Mouse (Mus musculus) MN1 (cell line): Measurements from ENCODE around the gene Prss30.

Source experiments
- DNase-seq: peaks from one replicate; pipeline ENCODE4 v3.0.0-alpha.2; 2016; ENCODE audit warnings: low spot score

The Prss30 gene

GRCm38 (mm10) chr17:23980297-23980909, at the start of gene Prss30:
Gene Prss30 (minus strand): TSS chr17:23980566.
- DNase-seq, result no peak

- DNase-seq, result no peak
Observed at GRCm38 (mm10) chr17:24029477-24029876, 49.1 kb upstream of the Prss30 start.

DNA sequence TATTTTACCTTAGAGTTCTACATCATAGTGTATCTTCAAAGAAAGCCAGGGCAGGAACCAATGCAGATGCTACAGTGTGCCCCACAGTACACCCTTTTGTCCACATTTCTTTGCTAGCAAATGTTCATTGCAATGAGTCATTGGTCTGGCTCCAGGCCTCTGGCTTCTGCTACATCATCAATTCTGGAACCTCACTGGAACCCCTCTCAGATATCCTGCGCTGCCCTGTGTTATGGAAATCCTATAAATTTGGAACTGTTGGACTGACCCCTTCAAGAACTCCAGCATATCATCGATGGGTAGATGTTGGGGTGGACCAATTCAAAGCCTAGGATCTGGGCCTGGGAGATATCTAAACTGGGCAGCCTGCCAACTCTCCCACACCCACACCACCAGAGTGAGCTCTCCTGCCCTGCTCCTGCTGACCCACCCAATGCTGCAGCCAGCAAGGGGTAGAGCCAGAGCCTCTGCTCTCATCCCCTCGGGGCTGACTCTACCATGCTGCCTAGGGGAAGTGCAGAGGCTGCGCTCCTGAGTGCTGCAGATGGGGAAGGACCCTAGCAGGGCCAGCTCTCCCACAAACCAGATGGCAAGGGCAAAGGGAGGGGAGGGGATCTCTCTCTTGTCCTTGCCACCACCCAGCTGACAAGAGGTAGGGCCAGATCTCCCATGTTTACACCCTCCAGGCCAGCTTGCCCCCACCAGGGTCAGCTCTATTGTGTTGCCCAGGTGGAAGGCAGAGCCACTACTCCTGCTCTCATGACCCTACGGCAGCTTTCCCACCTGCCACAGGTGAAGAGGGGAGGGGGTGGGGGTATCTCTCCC, 41.2 kb upstream of the Prss30 start:
- peak; percentile 13 for DNase-seq

- no peak for DNase-seq
Observed at GRCm38 (mm10) chr17:24020696-24021095, 40.3 kb upstream of the Prss30 start.

GRCm38 (mm10) chr17:24015727-24016126, 35.4 kb upstream of the Prss30 start:
- DNase-seq, result peak; percentile 46

DNA sequence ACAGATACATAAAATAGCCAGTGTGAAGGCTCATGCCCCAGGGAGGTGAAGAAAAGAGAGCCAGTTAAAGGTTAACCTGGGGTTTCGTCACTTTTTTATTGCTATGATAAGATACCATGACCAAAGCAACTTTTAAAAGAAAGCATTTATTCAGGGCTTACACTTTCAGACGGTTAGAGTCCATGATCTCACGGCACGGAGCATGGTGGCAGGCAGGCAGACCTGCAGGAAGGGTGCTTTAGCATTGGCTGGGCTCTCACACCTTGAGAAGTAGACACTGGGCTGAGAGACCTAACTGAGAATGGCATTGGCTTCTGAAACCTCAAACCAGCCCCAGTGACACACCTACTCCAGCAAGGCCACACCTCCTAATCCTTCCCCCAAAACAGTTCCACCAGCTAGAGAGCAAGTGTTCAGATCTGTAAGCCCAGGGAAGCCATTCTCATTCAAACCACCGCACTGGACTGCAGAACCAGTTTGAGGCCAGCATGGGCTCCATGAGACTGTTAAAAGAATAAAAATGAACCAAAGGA, 34.1 kb upstream of the Prss30 start:
- DNase-seq, result no peak

- DNase-seq, result peak; percentile 13
Observed at GRCm38 (mm10) chr17:24012921-24013320, 32.6 kb upstream of the Prss30 start.

DNA sequence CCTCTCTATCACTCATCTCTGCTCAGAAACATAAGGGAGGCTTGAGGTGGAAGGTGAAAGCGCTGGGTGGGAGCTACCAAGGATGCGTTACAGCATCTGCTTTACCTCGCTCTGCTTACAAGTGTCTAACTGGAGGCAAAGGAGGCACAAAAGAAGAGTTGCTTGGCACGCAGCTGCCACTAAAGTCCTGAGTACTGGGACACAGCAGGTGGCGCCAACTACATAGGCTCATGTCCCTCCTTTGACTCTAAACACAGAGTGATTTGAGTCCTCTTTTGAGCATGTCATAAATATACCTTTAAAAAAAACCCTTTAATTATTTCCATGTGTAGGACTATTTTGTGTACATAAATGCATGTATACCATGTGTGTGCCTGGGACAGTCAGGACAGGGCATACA, 29.3 kb upstream of the Prss30 start:
- no peak for DNase-seq

DNA sequence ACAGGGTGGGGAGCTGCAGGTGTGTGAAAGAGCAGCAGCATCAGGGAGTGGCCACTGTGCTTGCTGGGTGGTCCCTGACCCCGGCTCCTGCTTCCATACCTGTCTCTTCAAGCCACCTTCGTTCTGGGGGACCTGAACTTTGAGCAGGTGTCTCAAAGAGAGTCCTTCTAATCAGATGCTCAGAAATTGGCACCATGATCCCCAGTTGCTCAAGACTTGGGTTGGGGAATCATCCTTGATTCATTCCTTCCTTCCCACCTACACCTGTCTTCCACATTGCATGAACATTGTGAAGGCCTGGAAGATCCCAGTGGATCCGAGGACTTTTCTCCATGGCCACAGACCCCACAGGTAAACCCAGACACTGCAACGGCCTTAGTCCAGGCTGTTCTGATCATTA, 27.7 kb upstream of the Prss30 start:
- DNase-seq, result no peak

- DNase-seq, result no peak
Observed at GRCm38 (mm10) chr17:24007391-24007790, 27.0 kb upstream of the Prss30 start.

DNA sequence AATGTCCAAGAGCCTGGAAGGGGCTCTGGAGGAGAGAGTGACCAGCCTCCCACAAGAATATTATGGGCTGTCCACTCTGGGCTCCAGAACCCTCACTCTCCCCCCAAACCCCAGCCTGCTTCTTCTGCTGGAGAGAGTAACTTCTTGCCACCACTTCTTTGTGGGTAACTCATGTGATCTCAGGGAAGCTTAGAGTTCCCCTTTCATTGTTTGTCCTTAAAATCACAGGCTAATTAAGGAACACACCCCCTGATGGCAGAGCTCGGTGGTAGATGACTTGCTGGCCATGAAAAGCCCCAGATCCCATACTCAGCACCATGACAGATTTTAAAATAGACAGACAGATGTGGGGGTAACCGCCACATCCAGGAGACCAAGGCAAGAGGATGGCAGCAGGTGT, 26.6 kb upstream of the Prss30 start:
- DNase-seq, result no peak

- DNase-seq, result no peak
Observed at GRCm38 (mm10) chr17:24005049-24005448, 24.7 kb upstream of the Prss30 start.

DNA sequence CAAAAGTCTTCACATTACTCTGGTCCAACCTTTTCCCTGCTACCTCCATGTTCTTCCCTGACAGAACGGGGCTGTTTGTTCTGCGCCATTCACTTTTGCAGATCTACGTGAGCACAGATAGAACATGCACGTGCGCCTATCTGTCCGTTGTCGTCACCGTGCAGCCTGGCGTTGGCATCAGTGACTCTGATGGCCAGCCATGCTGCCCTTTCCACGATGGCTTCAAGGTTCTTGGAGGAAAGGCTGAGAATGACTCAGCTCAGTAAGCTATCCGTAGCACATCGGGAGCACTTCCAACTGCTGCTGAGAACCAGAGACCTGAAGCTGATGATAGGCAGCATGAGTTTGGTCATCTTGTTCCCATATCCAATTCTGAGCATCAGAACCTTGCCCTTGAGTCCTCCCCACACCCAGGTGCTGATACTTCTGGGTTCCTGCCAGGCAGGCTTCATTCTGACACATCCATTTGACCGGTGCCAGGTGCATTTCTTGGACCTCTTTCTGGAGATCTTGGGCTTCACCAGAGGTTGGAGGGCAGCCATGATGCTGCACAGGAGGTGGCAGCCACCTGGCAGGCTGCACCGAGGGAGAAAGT, 23.8 kb upstream of the Prss30 start:
- no peak for DNase-seq

DNA sequence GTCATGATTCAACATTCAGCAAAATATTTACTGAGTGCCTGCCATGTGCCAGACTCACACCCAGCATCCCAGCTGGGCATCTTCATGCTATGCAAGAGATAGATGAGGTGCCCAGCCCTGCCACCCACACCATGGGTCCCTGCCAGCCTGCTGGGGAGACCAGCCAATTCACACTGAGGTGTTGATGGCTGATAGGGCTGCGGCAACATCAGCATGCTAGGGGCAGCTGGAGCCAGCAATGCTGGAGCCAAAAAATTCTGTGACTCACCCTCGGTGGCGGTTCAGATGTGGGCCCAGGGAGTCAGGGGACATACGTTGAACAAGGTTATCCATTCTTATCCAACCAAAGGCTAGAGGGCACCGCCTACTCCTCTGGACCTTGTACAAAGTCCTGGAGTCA, 20.0 kb upstream of the Prss30 start:
- DNase-seq, result peak; percentile 43

GRCm38 (mm10) chr17:23998383-23998782, 18.0 kb upstream of the Prss30 start:
- DNase-seq, result no peak

- no peak for DNase-seq
Observed at GRCm38 (mm10) chr17:23997901-23998300, 17.5 kb upstream of the Prss30 start, which contains the start of gene Prss22. Gene Prss22 (minus strand): TSS chr17:23998100.

- DNase-seq, result peak; percentile 32
Observed at GRCm38 (mm10) chr17:23995421-23995820, 15.1 kb upstream of the Prss30 start.

DNA sequence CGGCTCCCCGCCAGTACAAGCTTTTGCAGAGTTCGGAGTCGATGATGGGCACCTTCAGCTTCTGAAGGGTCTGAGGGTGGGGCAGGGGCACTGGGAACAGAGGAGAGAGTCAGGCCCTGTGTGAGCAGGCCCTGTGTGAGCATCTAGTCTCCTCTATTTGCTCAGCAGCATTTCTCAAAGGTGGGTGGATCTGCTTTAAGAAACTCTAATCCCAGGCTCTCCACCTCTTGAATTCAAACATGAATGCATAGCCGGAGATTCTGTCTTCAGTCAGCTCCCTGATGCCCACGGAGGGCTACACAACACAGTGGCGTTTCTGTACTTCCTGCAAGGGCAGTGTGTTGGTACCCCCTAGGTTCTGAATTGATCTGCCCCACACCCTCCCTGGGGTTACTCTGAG, 14.3 kb upstream of the Prss30 start:
- no peak for DNase-seq

DNA sequence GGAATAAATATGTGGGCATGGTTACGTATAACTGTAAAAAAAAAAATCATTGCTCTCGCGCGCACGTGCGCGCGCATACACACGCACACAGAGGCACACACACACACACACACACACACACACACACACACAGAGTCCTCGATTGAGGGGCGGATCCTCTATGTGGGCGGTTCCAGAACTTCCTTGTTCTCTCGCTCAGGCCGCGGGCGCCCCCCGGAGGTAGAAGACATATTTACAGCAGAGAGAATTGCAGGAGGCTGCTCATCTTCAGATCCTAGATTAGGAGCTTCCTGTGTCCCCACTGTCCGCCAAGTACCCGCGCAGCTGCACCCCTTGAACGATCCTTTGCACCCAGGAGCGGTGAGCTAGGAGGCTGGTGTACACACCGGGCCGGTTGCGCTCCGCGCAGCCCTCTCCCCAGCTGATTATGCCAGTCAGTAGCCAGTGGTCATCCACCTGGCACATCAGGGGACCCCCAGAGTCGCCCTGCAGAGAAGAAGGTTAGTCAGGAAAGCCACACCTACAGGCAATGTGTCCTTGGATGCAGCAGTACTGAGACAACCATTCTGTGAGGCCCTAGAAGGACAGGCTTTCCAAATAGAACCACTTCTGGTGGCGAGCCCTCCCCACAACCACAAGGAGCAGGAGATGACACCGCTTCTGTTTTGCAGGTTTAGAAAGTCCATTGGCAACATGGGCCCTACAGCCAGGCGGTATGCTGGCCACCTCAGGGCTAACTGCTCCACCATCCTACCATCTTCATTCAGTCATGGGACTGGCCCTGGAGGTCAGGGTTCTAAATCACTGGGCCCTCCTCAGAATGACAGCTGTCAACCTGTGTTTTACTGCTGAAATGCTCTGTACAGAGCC, 13.4 kb upstream of the Prss30 start:
- no peak for DNase-seq

GRCm38 (mm10) chr17:23992789-23993553, 12.6 kb upstream of the Prss30 start:
- DNase-seq, result no peak

DNA sequence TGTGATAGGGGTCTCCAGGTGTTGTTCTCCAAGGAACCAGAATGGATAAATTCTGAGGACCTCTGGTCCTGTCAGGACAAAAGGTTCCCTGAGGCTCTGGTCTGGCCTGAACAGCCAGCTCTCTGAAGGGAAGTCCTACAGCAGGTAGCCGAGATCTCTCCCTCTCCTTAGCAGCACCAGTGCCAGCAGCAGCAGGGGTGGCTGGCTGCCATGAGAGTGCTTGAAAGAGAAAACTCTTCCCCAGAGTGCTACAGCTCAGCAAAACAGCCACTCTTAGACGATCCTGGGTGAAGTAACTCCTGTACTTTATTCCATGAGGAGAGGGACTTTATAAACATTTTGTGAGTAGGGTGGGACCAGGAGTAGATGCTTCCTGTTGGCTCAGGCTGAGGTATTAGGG, 9.4 kb upstream of the Prss30 start:
- DNase-seq, result no peak
